Mouse (Mus musculus) CH12.LX (cell line): ENCODE measurements at regions not wholly inside any gene's neighbourhood (a gene's known extent, or its start where the extent isn't known, plus 50 kb on each side); places are given as distances from the start of the nearest gene placed in this dataset.
A peak's percentile ranks its signal among the peaks of the same experiment; 100 is the strongest.

Source experiments
- DNase-seq: peaks from one replicate; pipeline ENCODE4 v3.0.0-alpha.2; 2013; ENCODE audit errors: extremely low read depth
- H3K27ac ChIP-seq: 2 replicates; pipeline ENCODE4 v1.5.1; 2012; ENCODE audit warnings: low read depth, mild to moderate bottlenecking, control low read depth, moderate library complexity; ENCODE audit not compliant: insufficient read depth
- H3K27me3 ChIP-seq: replicated peaks from 2 replicates; pipeline ENCODE3; 2012; ENCODE audit warnings: inconsistent platforms
- H3K36me3 ChIP-seq, 2 experiments: replicated peaks in 1 of 2; 2 replicates each; pipeline versions ENCODE3 to v1.6.1; 2012; ENCODE audit warnings: inconsistent platforms in 1 of 2, low read length in 1 of 2, mild to moderate bottlenecking in 1 of 2, mixed read lengths in 1 of 2, moderate library complexity in 1 of 2; ENCODE audit not compliant: control insufficient read depth in 1 of 2, insufficient read depth in 1 of 2
- H3K4me1 ChIP-seq, 2 experiments: 2 replicates each; pipeline ENCODE4 v1.6.1; 2012; ENCODE audit warnings: inconsistent platforms in 1 of 2, moderate library complexity in 1 of 2; ENCODE audit not compliant: insufficient read depth in 2 of 2, control insufficient read depth in 1 of 2
- H3K4me2 ChIP-seq: 2 replicates; pipeline ENCODE4 v1.6.1; 2012; ENCODE audit warnings: low read depth, mild to moderate bottlenecking, control low read depth; ENCODE audit not compliant: poor library complexity, insufficient read depth, severe bottlenecking
- H3K4me3 ChIP-seq, 3 experiments: fragments of 150-350 bp in 1 of 3; sonication (generic) in 1 of 3; replicated peaks in 1 of 3; 2 replicates each; pipeline versions ENCODE3 to v1.5.1; 2011 to 2012; ENCODE audit warnings: low read depth in 2 of 3, low read length in 2 of 3, mild to moderate bottlenecking in 2 of 3, moderate library complexity in 2 of 3, control low read depth in 1 of 3, improper control_type of control experiment in 1 of 3, inconsistent platforms in 1 of 3, mixed read lengths in 1 of 3; ENCODE audit not compliant: poor library complexity in 1 of 3
- H3K79me2 ChIP-seq: replicated peaks from 2 replicates; pipeline ENCODE4 v1.6.1; 2012; ENCODE audit warnings: mild to moderate bottlenecking, moderate library complexity; ENCODE audit not compliant: control insufficient read depth, poor library complexity, insufficient read depth, severe bottlenecking; ENCODE audit errors: extremely low read depth
- H3K9ac ChIP-seq: 2 replicates; pipeline ENCODE4 v1.6.1; 2012; ENCODE audit warnings: low read depth, mild to moderate bottlenecking, control low read depth, moderate library complexity; ENCODE audit not compliant: insufficient read depth
- H3K9me3 ChIP-seq: replicated peaks from 2 replicates; pipeline ENCODE3; 2012; ENCODE audit warnings: low read length, inconsistent platforms, mixed read lengths
- BHLHE40 ChIP-seq: IDR thresholded peaks from 2 replicates; pipeline ENCODE4 v1.6.1; 2011; ENCODE audit warnings: mild to moderate bottlenecking, low read depth, low read length, improper control_type of control experiment
- CHD1 ChIP-seq: IDR thresholded peaks from 2 replicates; pipeline ENCODE4 v1.6.1; 2012; ENCODE audit warnings: low read depth, low read length, improper control_type of control experiment, inconsistent platforms
- CTCF ChIP-seq, 2 experiments: IDR thresholded peaks in 1 of 2; conservative IDR thresholded peaks in 1 of 2; 2 replicates each; pipeline ENCODE4 v1.5.1; 2011 to 2012; ENCODE audit warnings: low read depth in 2 of 2, low read length in 2 of 2, improper control_type of control experiment in 1 of 2, inconsistent platforms in 1 of 2, mild to moderate bottlenecking in 1 of 2, moderate library complexity in 1 of 2
- E2F4 ChIP-seq: IDR thresholded peaks from 2 replicates; pipeline ENCODE4 v1.6.1; 2011; ENCODE audit warnings: low read depth, low read length, improper control_type of control experiment; ENCODE audit not compliant: insufficient replicate concordance
- ELF1 ChIP-seq: IDR thresholded peaks from 2 replicates; pipeline ENCODE4 v1.6.1; 2014; ENCODE audit warnings: low read depth, mild to moderate bottlenecking, inconsistent platforms, low read length, improper control_type of control experiment
- EP300 ChIP-seq: IDR thresholded peaks from 2 replicates; pipeline ENCODE4 v1.6.1; 2011; ENCODE audit warnings: low read length, improper control_type of control experiment
- ETS1 ChIP-seq: conservative IDR thresholded peaks from 2 replicates; pipeline ENCODE4 v1.6.1; 2012; ENCODE audit warnings: low read depth, mild to moderate bottlenecking, inconsistent platforms, low read length, improper control_type of control experiment, moderate library complexity
- HCFC1 ChIP-seq: IDR thresholded peaks from 2 replicates; pipeline ENCODE4 v1.6.1; 2012; ENCODE audit warnings: low read depth, mild to moderate bottlenecking, inconsistent platforms, low read length, improper control_type of control experiment
- IRF4 ChIP-seq: IDR thresholded peaks from 2 replicates; pipeline ENCODE4 v1.6.1; 2014; ENCODE audit warnings: low read depth, mild to moderate bottlenecking, inconsistent platforms, low read length, improper control_type of control experiment
- JUND ChIP-seq: conservative IDR thresholded peaks from 2 replicates; pipeline ENCODE4 v1.6.1; 2011; ENCODE audit warnings: low read depth, low read length, improper control_type of control experiment
- KAT2A ChIP-seq: IDR thresholded peaks from 2 replicates; pipeline ENCODE4 v1.6.1; 2012; ENCODE audit warnings: low read length, improper control_type of control experiment, inconsistent platforms; ENCODE audit not compliant: insufficient replicate concordance
- MAFK ChIP-seq: IDR thresholded peaks from 2 replicates; pipeline ENCODE4 v1.6.1; 2011; ENCODE audit warnings: low read length, improper control_type of control experiment; ENCODE audit not compliant: insufficient replicate concordance
- MAX ChIP-seq: IDR thresholded peaks from 2 replicates; pipeline ENCODE4 v1.6.1; 2011; ENCODE audit warnings: low read length, improper control_type of control experiment
- MAZ ChIP-seq: IDR thresholded peaks from 2 replicates; pipeline ENCODE4 v1.6.1; 2012; ENCODE audit warnings: low read depth, mild to moderate bottlenecking, inconsistent platforms, low read length, improper control_type of control experiment, moderate library complexity
- MEF2A ChIP-seq: IDR thresholded peaks from 2 replicates; pipeline ENCODE4 v1.6.1; 2014; ENCODE audit warnings: low read depth, mild to moderate bottlenecking, inconsistent platforms, low read length, improper control_type of control experiment, borderline replicate concordance
- MXI1 ChIP-seq: IDR thresholded peaks from 2 replicates; pipeline ENCODE4 v1.6.1; 2011; ENCODE audit warnings: mild to moderate bottlenecking, low read depth, low read length, improper control_type of control experiment
- MYC ChIP-seq: IDR thresholded peaks from 2 replicates; pipeline ENCODE4 v1.6.1; 2011; ENCODE audit warnings: low read depth, mild to moderate bottlenecking, improper control_type of control experiment, low read length
- NELFE ChIP-seq: IDR thresholded peaks from 2 replicates; pipeline ENCODE4 v1.6.1; 2011; ENCODE audit warnings: low read depth, low read length, improper control_type of control experiment
- NRF1 ChIP-seq: IDR thresholded peaks from 2 replicates; pipeline ENCODE4 v1.6.1; 2014; ENCODE audit warnings: low read depth, mild to moderate bottlenecking, inconsistent platforms, low read length, improper control_type of control experiment, moderate library complexity
- PAX5 ChIP-seq: IDR thresholded peaks from 2 replicates; pipeline ENCODE4 v1.6.1; 2012; ENCODE audit warnings: low read length, inconsistent platforms, mixed read lengths
- POLR2A ChIP-seq: IDR thresholded peaks from 2 replicates; pipeline ENCODE4 v1.6.1; 2011; ENCODE audit warnings: low read depth, mild to moderate bottlenecking, improper control_type of control experiment, low read length
- POLR2AphosphoS2 ChIP-seq: IDR thresholded peaks from 2 replicates; pipeline ENCODE4 v1.6.1; 2011; ENCODE audit warnings: low read depth, low read length, improper control_type of control experiment
- RAD21 ChIP-seq: IDR thresholded peaks from 2 replicates; pipeline ENCODE4 v1.6.1; 2011; ENCODE audit warnings: low read depth, mild to moderate bottlenecking, low read length, improper control_type of control experiment, moderate library complexity
- RCOR1 ChIP-seq: conservative IDR thresholded peaks from 2 replicates; pipeline ENCODE4 v1.6.1; 2012; ENCODE audit warnings: low read depth, mild to moderate bottlenecking, inconsistent platforms, low read length, improper control_type of control experiment
- SIN3A ChIP-seq: IDR thresholded peaks from 2 replicates; pipeline ENCODE4 v1.6.1; 2012; ENCODE audit warnings: low read length, improper control_type of control experiment, inconsistent platforms
- SMC3 ChIP-seq: IDR thresholded peaks from 2 replicates; pipeline ENCODE4 v1.6.1; 2011; ENCODE audit warnings: low read depth, low read length, improper control_type of control experiment
- TBP ChIP-seq: conservative IDR thresholded peaks from 2 replicates; pipeline ENCODE4 v1.6.1; 2011; ENCODE audit warnings: low read depth, low read length, improper control_type of control experiment
- TCF12 ChIP-seq: IDR thresholded peaks from 2 replicates; pipeline ENCODE4 v1.6.1; 2014; ENCODE audit warnings: low read depth, mild to moderate bottlenecking, inconsistent platforms, low read length, improper control_type of control experiment
- USF1 ChIP-seq: IDR thresholded peaks from 2 replicates; pipeline ENCODE4 v1.6.1; 2014; ENCODE audit warnings: low read depth, mild to moderate bottlenecking, inconsistent platforms, low read length, improper control_type of control experiment
- USF2 ChIP-seq: conservative IDR thresholded peaks from 2 replicates; pipeline ENCODE4 v1.6.1; 2011; ENCODE audit warnings: low read depth, low read length, improper control_type of control experiment
- ZC3H11A ChIP-seq: IDR thresholded peaks from 2 replicates; pipeline ENCODE4 v1.6.1; 2012; ENCODE audit warnings: low read depth, mild to moderate bottlenecking, inconsistent platforms, low read length, improper control_type of control experiment
- ZMIZ1 ChIP-seq: IDR thresholded peaks from 2 replicates; pipeline ENCODE4 v1.6.1; 2012; ENCODE audit warnings: low read depth, mild to moderate bottlenecking, inconsistent platforms, low read length, improper control_type of control experiment
- dilution Hi-C: fragments of 300-500 bp; cut with MboI; formaldehyde crosslinking; loops from 2 replicates; pipeline ENCODE4 v1.14.3; 2020; ENCODE audit warnings: low sequenced_read_pairs; ENCODE audit not compliant: extremely low pct_unique_long_range_greater_than_20kb, extremely low pct_ligation_motif_present
- in situ Hi-C: fragments of 300-500 bp; cut with MboI; formaldehyde crosslinking; loops from 3 replicates; pipeline ENCODE4 v1.14.3; 2019; ENCODE audit warnings: low sequenced_read_pairs, low pct_ligation_motif_present, low pct_unique_long_range_greater_than_20kb, mixed read lengths

- in situ Hi-C loops: loop anchor here (10.0 kb wide), 1 partner anchor 51 kb away; no protein-coding TSS in a partner anchor
- peaks cover 2% of the 10 kb centered on the region for H3K9me3 ChIP-seq
- H3K4me1 ChIP-seq: peaks cover 3 to 12% of the 10 kb centered on the region in 2 experiments; a peak in 3 of 4 replicates
These were observed 150.0 kb upstream of the Egln3 start for GRCm38 (mm10) chr12:54353694-54354093.

GRCm38 (mm10) chr12:54352963-54353606, 149.4 kb upstream of the Egln3 start:
- DNase-seq: peak; percentile 42
- Histone ChIP-seq H3K9ac (no peak overlapping the region), H3K4me3 (no peak overlapping the region), H3K4me1 (peaks cover 3 to 12% of the 10 kb centered on the region in 2 experiments; a peak in 3 of 4 replicates), H3K4me2 (peak overlapping the region; percentile 18; the same call in 1 of the 2 replicates), H3K9me3 (peaks cover 1% of the 10 kb centered on the region), H3K79me2 (no peaks in the 10 kb centered on the region), H3K36me3 (no peaks in the 10 kb centered on the region), H3K27me3 (no peaks in the 10 kb centered on the region), H3K27ac (no peak overlapping the region)
- in situ Hi-C loops: loop anchor here (10.0 kb wide), 1 partner anchor 52 kb away; no protein-coding TSS in a partner anchor
- dilution Hi-C loops: no loop called here
- TF ChIP-seq USF2 (no peak), MAFK (no peak), NELFE (no peak), SIN3A (no peak), NRF1 (no peak), MAZ (0 out of 2 replicates have a peak, but pooled peaks have one; percentile 32), RCOR1 (no peak), JUND (0 out of 2 replicates have a peak, but pooled peaks have one; percentile 11), TBP (no peak), EP300 (no peak; the same call in 1 of the 2 replicates), KAT2A (no peak), POLR2AphosphoS2 (no peak), POLR2A (no peak), CHD1 (no peak), CTCF (conservative IDR thresholded peaks at IDR 0.05 in 1 of 2, IDR thresholded peaks at IDR 0.05 in 1 of 2; ENCODE audit: low read depth in 2 of 2, low read length in 2 of 2) (peak in 1 of 2 experiments; percentile 81; a peak in 3 of 4 replicates), E2F4 (no peak), MAX (no peak), HCFC1 (peak; percentile 7; the same call in 1 of the 2 replicates), SMC3 (peak; percentile 92), BHLHE40 (peak; percentile 25; the same call in 1 of the 2 replicates), TCF12 (peak; percentile 48; the same call in 1 of the 2 replicates), ZC3H11A (peak; percentile 70), IRF4 (peak; percentile 12; the same call in 1 of the 2 replicates), ELF1 (no peak), PAX5 (no peak)

More at GRCm38 (mm10) chr12:54353694-54354093, 150.0 kb upstream of the Egln3 start:
- Histone ChIP-seq H3K27ac (no peak overlapping the region), H3K36me3 (no peaks in the 10 kb centered on the region), H3K4me2 (no peak overlapping the region), H3K79me2 (no peaks in the 10 kb centered on the region), H3K9ac (no peak overlapping the region), H3K4me3 (no peak overlapping the region), H3K27me3 (no peaks in the 10 kb centered on the region)
- no peak for TF ChIP-seq BHLHE40
- no peak for TF ChIP-seq MYC
- TF ChIP-seq ZMIZ1: no peak
- no peak for TF ChIP-seq RCOR1
- no peak for TF ChIP-seq POLR2A
- TF ChIP-seq USF2: no peak
- TF ChIP-seq CHD1: no peak
- TF ChIP-seq USF1: no peak
- no peak for TF ChIP-seq POLR2AphosphoS2
- TF ChIP-seq TCF12: no peak
- no peak for TF ChIP-seq ELF1
- TF ChIP-seq E2F4: no peak
- no peak for TF ChIP-seq JUND
- no peak for TF ChIP-seq HCFC1
- no peak for TF ChIP-seq ETS1
- no peak for TF ChIP-seq RAD21
- TF ChIP-seq MXI1: no peak
- TF ChIP-seq MEF2A: no peak
- TF ChIP-seq KAT2A: no peak
- TF ChIP-seq MAX: no peak
- no peak for DNase-seq
- dilution Hi-C loops: no loop called here
